Mouse (Mus musculus): ENCODE results near the gene Gcc1. TPM values are rescaled to one million over a fixed set of nuclear protein-coding genes. Genes with fewer than 3 reads are reported as not detected.
A peak's percentile ranks its signal among the peaks of the same experiment; 100 is the strongest.

The Gcc1 gene
- polyA plus RNA-seq, 1 experiment from 2014 or later: 5.4 TPM

GRCm38 (mm10) chr6:28396051-28396852, 31.9 kb downstream of the Gcc1 start:
- Histone ChIP-seq H3K4me1 (peaks cover 9% of the 10 kb centered on the region; the same call in 1 of the 2 replicates), H3K4me3 (peak overlapping the region; percentile 54), H3K9me3 (peaks cover 6% of the 10 kb centered on the region), H3K27me3 (replicated peaks) (peaks cover 62% of the 10 kb centered on the region), H3K9ac (no peak overlapping the region), H3K4me2 (peak overlapping the region; percentile 88), H3K36me3 (no peaks in the 10 kb centered on the region), H3K27ac (replicated peaks) (no peak overlapping the region)
- WGBS: 35% methylated on average over 15 of the region's 15 CpGs
- ATAC-seq (ENCODE audit: extremely low read depth, insufficient number of reproducible peaks, low FRiP score, low TSS enrichment): no peak

- Histone ChIP-seq H3K4me3 (no peak overlapping the region), H3K27ac (replicated peaks) (no peak overlapping the region), H3K9ac (no peak overlapping the region), H3K4me2 (no peak overlapping the region), H3K27me3 (replicated peaks) (0 out of 2 replicates have a peak, but pooled peaks cover 4% of the 10 kb centered on the region), H3K36me3 (no peaks in the 10 kb centered on the region), H3K9me3 (no peaks in the 10 kb centered on the region), H3K4me1 (no peaks in the 10 kb centered on the region)
- no peak for ATAC-seq (ENCODE audit: extremely low read depth, insufficient number of reproducible peaks, low FRiP score, low TSS enrichment)
- WGBS: 73% methylated on average over 3 of the region's 3 CpGs
Observed at GRCm38 (mm10) chr6:28389038-28389437, 39.2 kb downstream of the Gcc1 start.

- H3K36me3 ChIP-seq: no peaks in the 10 kb centered on the region
- WGBS: 65% methylated on average over 3 of the region's 3 CpGs
- no peaks in the 10 kb centered on the region for H3K27me3 ChIP-seq (replicated peaks)
- no peaks in the 10 kb centered on the region for H3K9me3 ChIP-seq
- H3K4me1 ChIP-seq: no peaks in the 10 kb centered on the region
- no peak overlapping the region for H3K9ac ChIP-seq
- no peak for ATAC-seq (ENCODE audit: extremely low read depth, insufficient number of reproducible peaks, low FRiP score, low TSS enrichment)
- no peak overlapping the region for H3K27ac ChIP-seq (replicated peaks)
- H3K4me2 ChIP-seq: no peak overlapping the region
- H3K4me3 ChIP-seq: no peak overlapping the region
Observed at GRCm38 (mm10) chr6:28385169-28385568, 43.0 kb downstream of the Gcc1 start.

GRCm38 (mm10) chr6:28381983-28382382, 46.2 kb downstream of the Gcc1 start:
- ATAC-seq (ENCODE audit: extremely low read depth, insufficient number of reproducible peaks, low FRiP score, low TSS enrichment): no peak
- Histone ChIP-seq H3K27ac (replicated peaks) (no peak overlapping the region), H3K4me3 (no peak overlapping the region), H3K4me2 (no peak overlapping the region), H3K9ac (no peak overlapping the region), H3K36me3 (no peaks in the 10 kb centered on the region), H3K27me3 (replicated peaks) (0 out of 2 replicates have a peak, but pooled peaks cover 3% of the 10 kb centered on the region), H3K9me3 (no peaks in the 10 kb centered on the region), H3K4me1 (no peaks in the 10 kb centered on the region)
- 49% methylated on average over 4 of the region's 4 CpGs for WGBS

GRCm38 (mm10) chr6:28369966-28370683, 58.1 kb downstream of the Gcc1 start:
- 76% methylated on average over 6 of the region's 6 CpGs for WGBS
- Histone ChIP-seq H3K4me3 (no peak overlapping the region), H3K4me2 (no peak overlapping the region), H3K36me3 (no peaks in the 10 kb centered on the region), H3K27ac (replicated peaks) (no peak overlapping the region), H3K9me3 (no peaks in the 10 kb centered on the region), H3K27me3 (replicated peaks) (no peaks in the 10 kb centered on the region), H3K4me1 (no peaks in the 10 kb centered on the region), H3K9ac (no peak overlapping the region)
- ATAC-seq (ENCODE audit: extremely low read depth, insufficient number of reproducible peaks, low FRiP score, low TSS enrichment): no peak

- no peaks in the 10 kb centered on the region for H3K4me1 ChIP-seq
- no peak overlapping the region for H3K4me3 ChIP-seq
- H3K27ac ChIP-seq (replicated peaks): no peak overlapping the region
- 81% methylated on average over 9 of the region's 9 CpGs for WGBS
- H3K9me3 ChIP-seq: no peaks in the 10 kb centered on the region
- no peak overlapping the region for H3K4me2 ChIP-seq
- no peak overlapping the region for H3K9ac ChIP-seq
- no peaks in the 10 kb centered on the region for H3K27me3 ChIP-seq (replicated peaks)
- no peaks in the 10 kb centered on the region for H3K36me3 ChIP-seq
- no peak for ATAC-seq (ENCODE audit: extremely low read depth, insufficient number of reproducible peaks, low FRiP score, low TSS enrichment)
Observed at GRCm38 (mm10) chr6:28367575-28367974, 60.6 kb downstream of the Gcc1 start.

Other genes with a start within 250 kb of the Gcc1 start
- gene Zfp800, start 30.4 kb downstream of the Gcc1 start, polyA plus RNA-seq (2015; fragmentation: Nextera tagmentation; extraction: Ambion mirVana): 10.3 and 12.6 TPM in 2 replicates
- 231 and 250 TPM in 2 replicates for gene Arf5, start 4.8 kb downstream of the Gcc1 start, polyA plus RNA-seq (2015; fragmentation: Nextera tagmentation; extraction: Ambion mirVana)
- gene Fscn3, start 601 bp downstream of the Gcc1 start, polyA plus RNA-seq (2015; fragmentation: Nextera tagmentation; extraction: Ambion mirVana): not detected in 2 replicates
- not detected in 2 replicates for gene Pax4, start 21.0 kb upstream of the Gcc1 start, polyA plus RNA-seq (2015; fragmentation: Nextera tagmentation; extraction: Ambion mirVana)
- 78.5 and 79.6 TPM in 2 replicates for gene Snd1, start 46.7 kb upstream of the Gcc1 start, polyA plus RNA-seq (2015; fragmentation: Nextera tagmentation; extraction: Ambion mirVana)